Mouse (Mus musculus): ENCODE measurements at regions not wholly inside any gene's neighbourhood (a gene's known extent, or its start where the extent isn't known, plus 50 kb on each side); places are given as distances from the start of the nearest gene placed in this dataset.
"Not testable (repeated sequence)": the region's sequence is repeated elsewhere in the genome, so short reads cannot be mapped to it uniquely, and the experiment has no call there.

DNA sequence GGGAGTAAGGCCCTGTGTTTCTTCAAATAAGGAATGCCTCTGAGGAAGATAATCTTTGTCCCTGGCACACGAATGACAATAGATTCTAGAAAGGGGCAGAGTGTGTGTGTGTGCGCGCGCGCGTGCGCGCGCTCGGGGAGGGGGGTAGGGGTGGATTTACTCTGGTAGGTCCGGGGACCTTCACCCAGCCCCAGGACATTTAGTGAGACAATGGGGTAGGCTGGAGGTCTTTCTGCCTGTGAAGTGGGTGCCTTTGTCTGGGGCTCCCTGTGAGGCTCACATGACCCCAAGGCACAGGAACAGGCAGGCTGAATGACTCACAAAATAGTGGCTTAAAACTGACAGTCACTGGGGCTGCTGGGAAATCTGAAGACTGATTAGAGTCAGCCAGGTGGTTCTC lies 139.1 kb upstream of the Bcor start:
- H3K36me3 ChIP-seq (replicated peaks) = no peaks in the 10 kb centered on the region
- TF ChIP-seq CTCF (IDR thresholded peaks at IDR 0.05; ENCODE audit: low read depth, low read length) (no peak), TAL1 (conservative IDR thresholded peaks at IDR 0.05; ENCODE audit: low read depth, low read length) (no peak), GATA1 (IDR thresholded peaks at IDR 0.05; ENCODE audit: borderline replicate concordance, low read length) (no peak), POLR2AphosphoS5 (IDR thresholded peaks at IDR 0.05; ENCODE audit: insufficient replicate concordance, low read depth, low read length) (no peak), GATA2 (IDR thresholded peaks at IDR 0.05; ENCODE audit: borderline replicate concordance, low read depth, low read length) (no peak)
- DNase-seq (ENCODE audit: low spot score) (no peak), ATAC-seq (ENCODE audit: extremely low read depth, insufficient number of reproducible peaks, low FRiP score, poor library complexity, severe bottlenecking) (no peak)
- peaks cover 27% of the 10 kb centered on the region for H3K4me1 ChIP-seq (ENCODE audit: insufficient read depth, low read depth, low read length)
- H3K27me3 ChIP-seq (ENCODE audit: insufficient read depth, low read length) = no peaks in the 10 kb centered on the region
- H3K4me3 ChIP-seq (ENCODE audit: low read depth, low read length) = no peak overlapping the region
- H3K9me3 ChIP-seq (replicated peaks) = no peaks in the 10 kb centered on the region

DNA sequence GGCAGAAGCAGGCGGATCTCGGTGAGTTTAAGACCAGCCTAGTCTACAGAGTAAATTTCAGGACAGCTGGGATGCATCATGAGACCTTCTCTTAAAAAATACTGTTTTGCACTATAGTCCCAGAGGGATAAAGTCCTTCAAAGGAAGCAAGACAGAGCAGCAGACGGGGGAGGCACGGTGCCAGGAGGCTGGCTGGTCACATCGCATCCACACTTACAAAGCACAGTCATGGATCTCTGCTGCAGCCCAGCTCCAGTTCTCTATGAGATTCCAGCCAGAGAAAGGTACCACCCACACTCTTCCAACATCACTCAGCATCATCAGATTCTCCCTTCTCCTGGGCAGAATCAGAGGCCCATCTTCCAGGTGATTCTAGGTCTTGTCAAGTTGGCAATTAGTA lies 144.5 kb upstream of the Bcor start:
- DNase-seq (ENCODE audit: low spot score) (no peak), ATAC-seq (ENCODE audit: extremely low read depth, insufficient number of reproducible peaks, low FRiP score, poor library complexity, severe bottlenecking) (no peak)
- Histone ChIP-seq H3K27me3 (ENCODE audit: insufficient read depth, low read length) (no peaks in the 10 kb centered on the region), H3K4me3 (ENCODE audit: low read depth, low read length) (no peak overlapping the region), H3K9me3 (replicated peaks) (no peaks in the 10 kb centered on the region), H3K4me1 (ENCODE audit: insufficient read depth, low read depth, low read length) (no peaks in the 10 kb centered on the region; the same call in 1 of the 2 replicates), H3K36me3 (replicated peaks) (no peaks in the 10 kb centered on the region)
- TF ChIP-seq GATA1 (IDR thresholded peaks at IDR 0.05; ENCODE audit: borderline replicate concordance, low read length) = no peak
- no peak for TF ChIP-seq CTCF (IDR thresholded peaks at IDR 0.05; ENCODE audit: low read depth, low read length)
- no peak for TF ChIP-seq POLR2AphosphoS5 (IDR thresholded peaks at IDR 0.05; ENCODE audit: insufficient replicate concordance, low read depth, low read length)
- no peak for TF ChIP-seq TAL1 (conservative IDR thresholded peaks at IDR 0.05; ENCODE audit: low read depth, low read length)
- TF ChIP-seq GATA2 (IDR thresholded peaks at IDR 0.05; ENCODE audit: borderline replicate concordance, low read depth, low read length) = no peak

GRCm38 (mm10) chrX:12306940-12307339 lies 146.8 kb upstream of the Bcor start:
- H3K9me3 ChIP-seq (replicated peaks) = no peaks in the 10 kb centered on the region
- no peak for DNase-seq (ENCODE audit: low spot score)
- TF ChIP-seq TAL1 (conservative IDR thresholded peaks at IDR 0.05; ENCODE audit: low read depth, low read length) = no peak
- TF ChIP-seq CTCF (IDR thresholded peaks at IDR 0.05; ENCODE audit: low read depth, low read length) = no peak
- no peak for TF ChIP-seq GATA1 (IDR thresholded peaks at IDR 0.05; ENCODE audit: borderline replicate concordance, low read length)
- no peak for TF ChIP-seq POLR2AphosphoS5 (IDR thresholded peaks at IDR 0.05; ENCODE audit: insufficient replicate concordance, low read depth, low read length)
- no peak for TF ChIP-seq GATA2 (IDR thresholded peaks at IDR 0.05; ENCODE audit: borderline replicate concordance, low read depth, low read length)
- peaks cover 7% of the 10 kb centered on the region; the same call in 1 of the 2 replicates for H3K4me1 ChIP-seq (ENCODE audit: insufficient read depth, low read depth, low read length)
- no peak overlapping the region for H3K4me3 ChIP-seq (ENCODE audit: low read depth, low read length)
- no peaks in the 10 kb centered on the region for H3K36me3 ChIP-seq (replicated peaks)
- H3K27me3 ChIP-seq (ENCODE audit: insufficient read depth, low read length) = no peaks in the 10 kb centered on the region
- ATAC-seq (ENCODE audit: extremely low read depth, insufficient number of reproducible peaks, low FRiP score, poor library complexity, severe bottlenecking) = no peak

- Histone ChIP-seq H3K9me3 (replicated peaks) (no peaks in the 10 kb centered on the region), H3K4me3 (ENCODE audit: low read depth, low read length) (no peak overlapping the region; the same call in 1 of the 2 replicates), H3K27me3 (ENCODE audit: insufficient read depth, low read length) (no peaks in the 10 kb centered on the region), H3K4me1 (ENCODE audit: insufficient read depth, low read depth, low read length) (peaks cover 21% of the 10 kb centered on the region), H3K36me3 (replicated peaks) (no peaks in the 10 kb centered on the region)
- peak; percentile 10 for DNase-seq (ENCODE audit: low spot score)
- TF ChIP-seq GATA2 (IDR thresholded peaks at IDR 0.05; ENCODE audit: borderline replicate concordance, low read depth, low read length) (no peak), TAL1 (conservative IDR thresholded peaks at IDR 0.05; ENCODE audit: low read depth, low read length) (peak; percentile 52)
- peak; percentile 75 for ATAC-seq (ENCODE audit: extremely low read depth, insufficient number of reproducible peaks, low FRiP score, poor library complexity, severe bottlenecking)
Measured at GRCm38 (mm10) chrX:12312534-12312933, 152.4 kb upstream of the Bcor start.

- DNase-seq (ENCODE audit: low spot score) (no peak), ATAC-seq (ENCODE audit: extremely low read depth, insufficient number of reproducible peaks, low FRiP score, poor library complexity, severe bottlenecking) (no peak)
- no peaks in the 10 kb centered on the region for H3K27me3 ChIP-seq (ENCODE audit: insufficient read depth, low read length)
- no peaks in the 10 kb centered on the region for H3K36me3 ChIP-seq (replicated peaks)
- no peak overlapping the region for H3K4me3 ChIP-seq (ENCODE audit: low read depth, low read length)
- no peaks in the 10 kb centered on the region for H3K9me3 ChIP-seq (replicated peaks)
- TF ChIP-seq GATA2 (IDR thresholded peaks at IDR 0.05; ENCODE audit: borderline replicate concordance, low read depth, low read length) (no peak), TAL1 (conservative IDR thresholded peaks at IDR 0.05; ENCODE audit: low read depth, low read length) (no peak), GATA1 (IDR thresholded peaks at IDR 0.05; ENCODE audit: borderline replicate concordance, low read length) (no peak)
- peaks cover 27% of the 10 kb centered on the region for H3K4me1 ChIP-seq (ENCODE audit: insufficient read depth, low read depth, low read length)
Measured at GRCm38 (mm10) chrX:12315658-12316057, 155.5 kb upstream of the Bcor start.

DNA sequence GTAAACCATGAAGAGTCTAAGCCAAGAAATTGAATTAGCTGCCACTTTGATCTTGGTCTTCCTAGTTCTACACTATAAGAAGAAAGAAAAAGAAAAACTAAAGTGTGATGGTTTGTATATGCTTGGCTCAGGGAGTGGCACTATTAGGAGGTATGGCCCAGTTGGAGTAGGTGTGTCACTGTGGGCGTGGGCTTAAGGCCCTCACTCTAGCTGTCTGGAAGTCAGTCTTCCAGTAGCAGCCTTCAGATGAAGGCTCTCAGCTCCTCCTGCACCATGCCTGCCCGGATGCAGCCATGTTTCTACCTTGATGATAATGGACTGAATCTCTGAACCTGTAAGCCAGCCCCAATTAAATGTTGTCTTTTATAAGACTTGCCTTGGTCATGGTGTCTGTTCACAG lies 157.3 kb upstream of the Bcor start:
- H3K9me3 ChIP-seq (replicated peaks); H3K4me3 ChIP-seq (ENCODE audit: low read depth, low read length); ATAC-seq (ENCODE audit: extremely low read depth, insufficient number of reproducible peaks, low FRiP score, poor library complexity, severe bottlenecking); DNase-seq (ENCODE audit: low spot score); H3K36me3 ChIP-seq (replicated peaks); H3K27me3 ChIP-seq (ENCODE audit: insufficient read depth, low read length): not testable (repeated sequence)
- peaks cover 15% of the 10 kb centered on the region for H3K4me1 ChIP-seq (ENCODE audit: insufficient read depth, low read depth, low read length)

- Histone ChIP-seq H3K4me3 (ENCODE audit: low read depth, low read length) (no peak overlapping the region), H3K4me1 (ENCODE audit: insufficient read depth, low read depth, low read length) (peaks cover 7% of the 10 kb centered on the region; the same call in 1 of the 2 replicates), H3K9me3 (replicated peaks) (no peaks in the 10 kb centered on the region), H3K36me3 (replicated peaks) (no peaks in the 10 kb centered on the region), H3K27me3 (ENCODE audit: insufficient read depth, low read length) (no peaks in the 10 kb centered on the region)
- no peak for ATAC-seq (ENCODE audit: extremely low read depth, insufficient number of reproducible peaks, low FRiP score, poor library complexity, severe bottlenecking)
- TF ChIP-seq TAL1 (conservative IDR thresholded peaks at IDR 0.05; ENCODE audit: low read depth, low read length) (no peak), GATA1 (IDR thresholded peaks at IDR 0.05; ENCODE audit: borderline replicate concordance, low read length) (no peak), CTCF (IDR thresholded peaks at IDR 0.05; ENCODE audit: low read depth, low read length) (no peak)
- DNase-seq (ENCODE audit: low spot score) = no peak
Measured at GRCm38 (mm10) chrX:12318848-12319651, 158.9 kb upstream of the Bcor start.

Data from G1E (cell line).